Mouse (Mus musculus) embryonic facial prominence, embryonic 13.5 days (tissue): ENCODE measurements around the gene Hnrnpab. TPM values are rescaled to one million over a fixed set of nuclear protein-coding genes. Genes with fewer than 3 reads are reported as not detected.
A peak's percentile ranks its signal among the peaks of the same experiment; 100 is the strongest.
"Not testable (repeated sequence)": the region's sequence is repeated elsewhere in the genome, so short reads cannot be mapped to it uniquely, and the experiment has no call there.

Source experiments
- ATAC-seq: fragments of 200-750 bp; cut with Nextera tagmentation; 2 replicates; pipeline ENCODE4 v1.8.0; 2017; ENCODE audit warnings: low read depth; ENCODE audit not compliant: insufficient number of reproducible peaks, insufficient read depth, low FRiP score, low TSS enrichment
- H3K27ac ChIP-seq: fragments of 300-500 bp; sonication (generic); 2 replicates; pipeline ENCODE4 v1.5.1; 2015; ENCODE audit warnings: moderate library complexity, mild to moderate bottlenecking, inconsistent platforms
- H3K27me3 ChIP-seq: fragments of 300-500 bp; sonication (generic); 2 replicates; pipeline ENCODE4 v1.6.1; 2015; ENCODE audit warnings: mild to moderate bottlenecking, inconsistent platforms
- H3K36me3 ChIP-seq: fragments of 300-500 bp; sonication (generic); 2 replicates; pipeline ENCODE4 v1.6.1; 2015; ENCODE audit warnings: mild to moderate bottlenecking, inconsistent platforms
- H3K4me1 ChIP-seq: fragments of 300-500 bp; sonication (generic); 2 replicates; pipeline ENCODE4 v1.6.1; 2015; ENCODE audit warnings: inconsistent platforms
- H3K4me2 ChIP-seq: fragments of 300-500 bp; sonication (generic); 2 replicates; pipeline ENCODE4 v1.6.1; 2015; ENCODE audit warnings: moderate library complexity, mild to moderate bottlenecking, inconsistent platforms
- H3K4me3 ChIP-seq: fragments of 300-500 bp; sonication (generic); 2 replicates; pipeline ENCODE4 v1.5.1; 2015; ENCODE audit warnings: mild to moderate bottlenecking, inconsistent platforms
- H3K9ac ChIP-seq: fragments of 300-500 bp; sonication (generic); 2 replicates; pipeline ENCODE4 v1.6.1; 2015; ENCODE audit warnings: mild to moderate bottlenecking, inconsistent platforms
- H3K9me3 ChIP-seq: fragments of 300-500 bp; sonication (generic); 2 replicates; pipeline ENCODE4 v1.6.1; 2016; ENCODE audit warnings: inconsistent platforms
- WGBS: fragments of 180-500 bp; shearing (Covaris S2); methylation state at CpG from one replicate; pipeline ENCODE4 v1.1.7; 2015; ENCODE audit warnings: mixed read lengths; 5-methylcytosine and 5-hydroxymethylcytosine counted together
- polyA plus RNA-seq: library from polyadenylated mRNA; unstranded; fragments of >200 nt; fragmentation: Nextera tagmentation; extraction: Ambion mirVana; gene quantifications from 2 replicates; pipeline ENCODE4 v1.2.1, GENCODE M21; 2015

Hnrnpab gene
- polyA plus RNA-seq, 1 experiment from 2014 or later: 524 TPM

DNA sequence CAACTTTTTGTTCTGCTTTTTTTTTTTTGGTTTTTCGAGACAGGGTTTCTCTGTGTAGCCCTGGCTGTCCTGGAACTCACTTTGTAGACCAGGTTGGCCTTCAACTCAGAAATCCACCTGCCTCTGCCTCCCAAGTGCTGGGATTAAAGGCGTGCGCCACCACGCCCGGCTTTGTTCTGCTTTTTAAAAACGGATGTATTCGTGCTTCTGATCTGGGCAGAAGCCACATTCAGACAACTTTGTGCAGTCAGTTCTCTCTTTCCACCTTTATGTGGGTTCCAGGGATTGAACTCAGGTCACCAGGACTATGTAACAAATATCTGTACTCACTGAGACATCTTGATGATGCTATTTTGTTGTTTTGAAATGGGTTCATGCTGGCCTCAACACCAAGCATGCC lies 26.6 kb upstream of the Hnrnpab start:
- WGBS: 94% methylated on average over 7 of the region's 7 CpGs
- H3K27ac ChIP-seq, ATAC-seq, H3K9ac ChIP-seq, H3K9me3 ChIP-seq, H3K4me3 ChIP-seq, H3K4me2 ChIP-seq, H3K27me3 ChIP-seq: not testable (repeated sequence)
- Histone ChIP-seq H3K36me3 (peaks cover 11% of the 10 kb centered on the region; the same call in 1 of the 2 replicates), H3K4me1 (peaks cover 23% of the 10 kb centered on the region)

DNA sequence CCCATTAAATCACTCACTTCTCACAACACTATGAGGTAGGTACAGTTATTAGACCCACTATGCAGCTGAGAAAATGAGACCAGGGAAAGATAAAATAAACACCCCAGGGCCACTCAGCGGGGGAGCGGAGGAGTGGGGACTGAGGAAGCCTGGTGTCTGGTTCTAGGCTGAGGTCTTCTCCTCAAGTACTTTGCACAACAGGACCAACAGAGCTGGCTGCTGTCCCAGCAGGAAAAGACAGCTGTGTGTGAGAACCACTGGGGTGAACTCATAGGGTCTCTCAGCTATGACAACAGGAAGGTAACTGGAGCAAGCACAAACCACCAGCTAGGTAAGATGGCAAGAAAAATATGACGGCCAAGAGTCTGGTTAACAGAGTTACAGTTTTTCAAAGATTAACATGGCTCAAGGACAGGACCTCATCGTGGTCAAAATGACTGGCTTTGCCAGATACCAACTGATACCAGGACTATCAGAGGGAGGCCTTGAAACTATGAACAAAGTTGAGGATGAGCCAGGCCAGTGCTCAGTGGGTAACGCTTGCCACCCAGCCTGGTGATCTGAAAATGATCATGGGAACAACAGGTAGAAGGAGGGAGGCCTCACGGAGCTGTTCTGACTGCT lies 25.6 kb upstream of the Hnrnpab start:
- peaks cover 16% of the 10 kb centered on the region for H3K4me1 ChIP-seq
- H3K27ac ChIP-seq: no peak overlapping the region
- no peak overlapping the region for H3K4me3 ChIP-seq
- H3K4me2 ChIP-seq: no peak overlapping the region
- no peaks in the 10 kb centered on the region for H3K27me3 ChIP-seq
- H3K36me3 ChIP-seq: peaks cover 20% of the 10 kb centered on the region
- no peaks in the 10 kb centered on the region for H3K9me3 ChIP-seq
- WGBS: 84% methylated on average over 6 of the region's 6 CpGs
- no peak for ATAC-seq
- 0 out of 2 replicates have a peak overlapping the region, but pooled peaks have one; percentile 8 for H3K9ac ChIP-seq

DNA sequence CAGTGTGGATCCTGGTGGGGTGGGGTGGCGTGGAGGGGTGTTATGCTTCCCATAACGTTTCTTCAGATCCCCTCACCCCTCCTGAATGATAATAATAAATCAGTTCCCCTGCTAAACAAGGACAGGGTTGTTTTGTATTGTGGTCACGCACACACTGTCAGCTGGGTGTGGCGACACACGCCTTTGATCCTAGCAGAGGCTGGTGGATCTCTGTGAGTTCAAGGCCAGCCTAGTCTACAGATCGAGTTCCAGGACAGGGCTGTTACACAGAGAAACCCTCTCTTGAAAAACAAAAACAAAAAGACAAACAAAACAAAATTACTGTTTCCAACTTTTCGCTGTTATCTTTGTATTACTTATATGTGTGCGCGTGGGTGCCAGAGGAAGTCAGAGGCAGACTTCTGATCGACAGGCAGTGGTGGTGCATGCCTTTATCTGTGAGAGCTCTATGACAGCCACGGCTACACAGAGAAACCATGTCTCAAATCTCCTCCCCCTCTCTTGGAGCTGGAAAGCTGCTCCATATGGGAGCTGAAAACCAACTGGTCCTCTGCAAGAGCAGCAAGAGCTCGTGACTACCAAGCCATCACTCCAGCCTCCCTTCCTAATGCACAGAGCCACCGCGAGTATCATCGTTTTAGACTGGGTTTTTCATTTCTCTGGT lies 23.1 kb upstream of the Hnrnpab start:
- WGBS: 84% methylated on average over 15 of the region's 15 CpGs
- no peak overlapping the region for H3K9ac ChIP-seq
- no peak overlapping the region for H3K4me2 ChIP-seq
- no peak overlapping the region for H3K4me3 ChIP-seq
- no peak overlapping the region for H3K27ac ChIP-seq
- no peak for ATAC-seq
- H3K9me3 ChIP-seq: no peaks in the 10 kb centered on the region
- H3K36me3 ChIP-seq: peaks cover 43% of the 10 kb centered on the region
- H3K27me3 ChIP-seq: no peaks in the 10 kb centered on the region
- peaks cover 7% of the 10 kb centered on the region for H3K4me1 ChIP-seq

- no peak overlapping the region for H3K4me3 ChIP-seq
- ATAC-seq: no peak
- 84% methylated on average over 8 of the region's 8 CpGs for WGBS
These were observed 21.3 kb upstream of the Hnrnpab start for GRCm38 (mm10) chr11:51627907-51628306.

DNA sequence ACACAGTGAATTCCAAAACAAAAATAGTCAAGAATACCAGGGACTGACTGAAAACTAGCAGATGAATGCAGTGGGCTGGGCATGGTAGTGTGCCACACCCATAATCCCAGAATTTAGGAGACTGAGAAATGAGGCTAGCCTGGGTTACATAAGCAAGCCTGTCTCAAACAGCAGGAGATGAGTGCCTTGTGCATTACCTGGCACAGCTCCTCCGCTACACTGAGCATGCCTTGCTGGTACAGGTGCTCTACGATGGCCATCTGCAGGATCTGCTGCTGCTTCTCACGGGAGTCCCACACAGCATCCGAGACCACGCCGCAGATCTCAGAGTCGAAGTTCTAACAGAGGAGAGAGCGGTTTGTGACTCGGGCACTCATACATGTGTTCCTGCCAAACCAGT lies 20.8 kb upstream of the Hnrnpab start:
- H3K4me2 ChIP-seq: no peak overlapping the region
- no peak overlapping the region for H3K4me3 ChIP-seq
- ATAC-seq: no peak
- peaks cover 67% of the 10 kb centered on the region for H3K36me3 ChIP-seq
- no peak overlapping the region for H3K27ac ChIP-seq
- no peaks in the 10 kb centered on the region for H3K9me3 ChIP-seq
- no peak overlapping the region for H3K9ac ChIP-seq
- no peaks in the 10 kb centered on the region for H3K27me3 ChIP-seq
- WGBS: 92% methylated on average over 9 of the region's 9 CpGs
- no peaks in the 10 kb centered on the region for H3K4me1 ChIP-seq

More at GRCm38 (mm10) chr11:51627907-51628306, 21.3 kb upstream of the Hnrnpab start:
- no peaks in the 10 kb centered on the region for H3K4me1 ChIP-seq
- no peak overlapping the region for H3K27ac ChIP-seq
- H3K27me3 ChIP-seq: no peaks in the 10 kb centered on the region
- H3K36me3 ChIP-seq: peaks cover 62% of the 10 kb centered on the region
- no peak overlapping the region for H3K4me2 ChIP-seq
- no peak overlapping the region for H3K9ac ChIP-seq
- H3K9me3 ChIP-seq: no peaks in the 10 kb centered on the region

DNA sequence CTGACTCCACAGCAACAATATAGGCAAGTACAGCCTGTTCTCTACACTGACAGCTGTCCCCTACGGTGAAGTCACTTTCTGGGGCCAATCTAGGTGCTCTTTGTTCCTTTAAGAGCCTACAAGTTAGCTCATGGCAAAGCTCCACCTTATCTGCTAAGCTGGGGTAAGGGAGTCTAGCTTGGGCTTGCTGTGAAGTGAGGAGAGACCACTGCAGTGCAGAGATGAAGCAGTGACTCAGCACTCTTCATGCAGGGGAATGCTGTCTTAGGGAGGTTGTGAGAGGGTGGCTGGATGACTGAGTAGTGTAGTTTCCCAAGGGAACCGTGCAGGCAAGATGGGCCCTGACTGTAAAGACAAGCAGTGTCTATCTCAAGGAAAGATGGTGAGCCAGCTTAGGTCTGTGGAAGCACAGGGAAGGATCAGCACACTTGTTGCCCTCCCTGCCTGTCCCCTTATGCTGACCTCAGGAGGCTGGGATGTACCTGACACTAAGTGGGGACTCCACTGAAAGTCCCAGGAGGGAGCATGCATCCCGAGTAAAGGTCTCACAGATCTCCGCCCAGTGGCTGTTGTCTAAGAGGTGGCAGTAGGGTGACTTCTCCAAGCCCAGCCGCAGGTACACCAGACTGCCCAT lies 18.7 kb upstream of the Hnrnpab start:
- H3K9ac ChIP-seq: 0 out of 2 replicates have a peak overlapping the region, but pooled peaks have one; percentile 16
- no peaks in the 10 kb centered on the region for H3K9me3 ChIP-seq
- no peak overlapping the region for H3K4me2 ChIP-seq
- no peaks in the 10 kb centered on the region for H3K27me3 ChIP-seq
- H3K27ac ChIP-seq: no peak overlapping the region
- H3K36me3 ChIP-seq: peaks cover 79% of the 10 kb centered on the region
- ATAC-seq: no peak
- WGBS: 83% methylated on average over 5 of the region's 5 CpGs
- H3K4me3 ChIP-seq: no peak overlapping the region
- peaks cover 11% of the 10 kb centered on the region for H3K4me1 ChIP-seq

- H3K36me3 ChIP-seq: peaks cover 67% of the 10 kb centered on the region
- H3K27me3 ChIP-seq: no peaks in the 10 kb centered on the region
- H3K9me3 ChIP-seq: no peaks in the 10 kb centered on the region
- H3K4me3 ChIP-seq: no peak overlapping the region
- ATAC-seq: no peak
- 82% methylated on average over 7 of the region's 7 CpGs for WGBS
- H3K27ac ChIP-seq: no peak overlapping the region
- peaks cover 13% of the 10 kb centered on the region for H3K4me1 ChIP-seq
- no peak overlapping the region for H3K4me2 ChIP-seq
- no peak overlapping the region for H3K9ac ChIP-seq
These were observed 16.4 kb upstream of the Hnrnpab start for GRCm38 (mm10) chr11:51622971-51623491.

DNA sequence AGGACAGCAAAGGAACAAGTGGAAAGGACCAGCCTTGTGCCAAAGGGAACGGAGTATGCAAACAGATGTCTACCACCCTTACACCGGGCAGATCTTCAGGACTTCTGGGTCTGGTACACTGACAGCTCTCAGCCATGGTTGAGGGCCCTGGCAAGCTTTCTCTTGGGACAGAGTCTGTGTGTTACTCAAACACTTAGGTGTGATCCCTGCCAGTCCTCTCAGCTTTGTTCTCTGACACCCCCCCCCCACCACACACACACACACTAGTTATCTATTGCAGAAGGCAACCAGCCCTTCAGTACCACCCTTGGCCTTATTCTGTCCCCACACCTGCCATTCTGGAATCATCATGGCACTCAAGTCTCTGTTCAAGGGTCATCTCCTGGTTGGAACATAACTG lies 15.1 kb upstream of the Hnrnpab start:
- H3K36me3 ChIP-seq: peaks cover 54% of the 10 kb centered on the region
- H3K4me2 ChIP-seq: no peak overlapping the region
- ATAC-seq: no peak

GRCm38 (mm10) chr11:51620084-51620483 lies 13.4 kb upstream of the Hnrnpab start:
- Histone ChIP-seq H3K4me2 (peak overlapping the region; percentile 72), H3K9me3 (no peaks in the 10 kb centered on the region), H3K27ac (no peak overlapping the region), H3K36me3 (peaks cover 39% of the 10 kb centered on the region), H3K9ac (peak overlapping the region; percentile 80), H3K4me3 (peak overlapping the region; percentile 83), H3K27me3 (no peaks in the 10 kb centered on the region), H3K4me1 (peaks cover 23% of the 10 kb centered on the region)
- no peak for ATAC-seq
- WGBS: 1% methylated on average over 11 of the region's 11 CpGs

More for the DNA sequence above, 15.1 kb upstream of the Hnrnpab start:
- H3K27ac ChIP-seq: no peak overlapping the region
- H3K9ac ChIP-seq: no peak overlapping the region
- no peaks in the 10 kb centered on the region for H3K27me3 ChIP-seq
- no peaks in the 10 kb centered on the region for H3K9me3 ChIP-seq
- WGBS: 90% methylated on average over 2 of the region's 2 CpGs
- H3K4me3 ChIP-seq: no peak overlapping the region
- H3K4me1 ChIP-seq: peaks cover 13% of the 10 kb centered on the region

DNA sequence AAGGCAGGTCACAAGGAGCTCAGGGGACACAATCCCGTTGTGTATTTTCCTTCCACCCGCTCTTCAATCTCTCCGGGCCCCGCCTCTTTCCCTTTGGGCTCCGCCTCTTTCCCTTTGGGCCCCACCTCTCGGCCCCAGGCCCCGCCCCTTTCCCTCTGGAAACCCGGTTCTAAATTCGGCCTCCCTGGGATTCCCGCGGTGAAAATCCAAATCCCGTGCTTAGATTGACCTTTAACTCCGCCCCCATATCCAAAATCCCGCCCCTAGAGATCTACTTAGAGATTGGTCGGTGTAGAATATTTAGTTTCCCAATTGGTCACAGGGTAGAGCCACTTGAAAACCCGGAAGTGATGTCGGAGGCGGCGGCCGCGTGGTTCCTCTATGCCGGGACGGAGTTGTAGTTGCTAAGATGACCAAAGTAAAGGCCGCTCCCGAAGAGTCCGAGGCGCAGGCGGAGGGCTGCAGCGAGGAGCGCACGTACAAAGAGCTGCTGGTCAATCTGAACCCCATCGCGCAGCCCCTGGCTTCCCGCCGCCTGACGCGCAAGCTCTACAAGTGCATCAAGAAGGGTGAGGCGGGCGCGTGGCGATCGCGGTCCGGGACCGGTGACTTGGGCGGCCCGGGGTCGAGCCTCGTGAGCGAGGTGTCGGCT lies 12.9 kb upstream of the Hnrnpab start, which contains the start of gene Nhp2:
Gene Nhp2, plus strand, starts transcription at position 327 of the 652 bp plus-strand sequence.
- Histone ChIP-seq H3K27ac (no peak within 1 kb of the TSS), H3K9me3 (no peaks in the 10 kb centered on the region)
- under 1% methylated on average over 51 of the region's 51 CpGs for WGBS

DNA sequence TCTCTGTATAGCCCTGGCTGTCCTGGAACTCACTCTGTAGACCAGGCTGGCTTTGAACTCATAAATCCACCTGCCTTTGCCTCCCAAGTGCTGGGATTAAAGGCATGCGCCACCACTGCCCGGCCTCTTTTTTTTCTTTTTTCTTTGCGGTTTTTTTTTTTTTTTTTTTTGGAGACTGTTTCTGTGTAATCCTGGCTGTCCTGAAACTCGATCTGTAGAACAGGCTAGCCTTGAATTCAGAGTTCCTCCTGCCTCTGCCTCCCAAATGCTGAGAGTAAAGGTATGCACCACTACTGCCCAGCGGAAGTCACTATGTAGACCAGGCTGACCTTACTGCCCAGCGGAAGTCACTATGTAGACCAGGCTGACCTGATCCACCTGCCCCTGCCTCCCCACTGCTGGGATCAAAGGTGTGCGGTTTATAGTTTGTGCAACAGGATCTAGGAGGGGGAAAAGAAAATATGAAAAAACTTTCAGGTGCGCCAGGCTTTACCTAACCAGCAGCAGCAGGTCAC lies 12.3 kb upstream of the Hnrnpab start:
- Histone ChIP-seq H3K4me2 (peak overlapping the region; percentile 72), H3K9me3 (no peaks in the 10 kb centered on the region), H3K27me3 (no peaks in the 10 kb centered on the region), H3K27ac (no peak overlapping the region), H3K4me1 (peaks cover 31% of the 10 kb centered on the region), H3K9ac (peak overlapping the region; percentile 80; the same call in 1 of the 2 replicates), H3K36me3 (peaks cover 28% of the 10 kb centered on the region), H3K4me3 (peak overlapping the region; percentile 83)
- no peak for ATAC-seq
- 58% methylated on average over 8 of the region's 8 CpGs for WGBS

More for the DNA sequence above, 12.9 kb upstream of the Hnrnpab start, which contains the start of gene Nhp2:
- peak within 1 kb of the TSS; percentile 72 for H3K4me2 ChIP-seq
- no peaks in the 10 kb centered on the region for H3K27me3 ChIP-seq
- H3K4me1 ChIP-seq: peaks cover 28% of the 10 kb centered on the region
- H3K9ac ChIP-seq: peak within 1 kb of the TSS; percentile 80
- peak within 1 kb of the TSS; percentile 83 for H3K4me3 ChIP-seq
- peak; percentile 89 for ATAC-seq
- peaks cover 34% of the 10 kb centered on the region for H3K36me3 ChIP-seq
